Mouse (Mus musculus): ENCODE results near the gene Fgd2.

The Fgd2 gene

DNA sequence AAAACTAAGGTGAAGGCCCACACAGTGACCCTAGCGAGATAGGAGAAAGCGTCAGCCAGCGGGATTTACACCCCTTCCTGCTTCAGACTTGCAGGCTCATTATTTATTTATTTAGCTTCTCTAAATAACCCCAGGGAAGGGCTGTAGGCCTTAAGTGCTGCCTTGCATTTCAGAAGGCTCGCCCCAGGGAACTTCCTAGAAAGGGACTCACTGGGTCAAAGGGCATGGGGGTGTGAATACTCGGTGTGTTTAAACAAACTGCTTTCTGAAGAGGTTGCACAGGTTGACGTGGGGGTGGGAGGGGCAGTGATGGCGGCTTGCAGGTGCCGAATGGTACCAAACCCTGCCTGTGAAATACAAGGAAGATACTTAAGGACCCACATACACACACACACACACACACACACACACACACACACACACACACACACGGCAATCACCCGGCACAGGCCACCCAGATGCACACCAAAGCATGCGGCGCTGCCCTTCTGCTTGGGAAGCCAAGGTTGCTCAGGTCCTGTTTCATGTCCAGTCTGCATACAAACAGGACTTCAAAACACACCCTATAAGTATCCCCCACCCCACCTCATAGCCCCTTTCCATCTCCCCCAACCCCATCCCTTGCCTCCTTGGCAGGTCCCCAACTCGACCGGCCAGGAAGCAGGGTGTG, 38.7 kb downstream of the Fgd2 start:
- no peak for DNase-seq

GRCm38 (mm10) chr17:29400044-29400443, 39.3 kb downstream of the Fgd2 start:
- no peak for DNase-seq

DNA sequence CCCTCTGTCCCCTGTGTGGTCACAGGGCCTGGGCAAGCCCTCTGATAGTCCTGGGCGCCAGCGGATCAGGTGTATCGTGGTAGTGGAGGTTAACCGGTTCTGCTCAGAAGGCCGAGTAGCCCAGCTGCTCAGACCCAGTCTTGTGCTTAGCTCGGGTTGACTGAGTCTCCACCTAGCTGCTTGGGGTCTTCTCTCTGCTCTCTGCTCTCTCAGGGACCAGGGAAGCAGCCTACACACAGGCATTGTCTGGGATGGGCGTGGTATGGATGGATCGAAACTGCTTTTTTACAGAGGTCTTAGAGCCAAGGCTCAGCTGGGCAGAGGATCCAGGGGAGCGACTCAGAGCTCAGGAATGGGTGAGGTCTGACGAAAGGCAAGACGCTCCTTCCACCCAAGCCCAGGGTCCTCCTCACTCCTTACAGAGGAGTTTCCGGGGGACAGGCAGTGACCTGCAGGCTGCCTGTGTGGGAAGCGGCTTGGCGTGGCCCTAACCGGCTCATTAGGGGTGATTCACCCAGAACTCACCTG, 41.1 kb downstream of the Fgd2 start:
- DNase-seq = no peak

- no peak for DNase-seq
Measured at GRCm38 (mm10) chr17:29403179-29403578, 42.5 kb downstream of the Fgd2 start.

- no peak for DNase-seq
Measured at GRCm38 (mm10) chr17:29405501-29405900, 44.8 kb downstream of the Fgd2 start.

GRCm38 (mm10) chr17:29406077-29406476, 45.4 kb downstream of the Fgd2 start:
- no peak for DNase-seq

GRCm38 (mm10) chr17:29407405-29407804, 46.7 kb downstream of the Fgd2 start:
- DNase-seq = no peak

DNA sequence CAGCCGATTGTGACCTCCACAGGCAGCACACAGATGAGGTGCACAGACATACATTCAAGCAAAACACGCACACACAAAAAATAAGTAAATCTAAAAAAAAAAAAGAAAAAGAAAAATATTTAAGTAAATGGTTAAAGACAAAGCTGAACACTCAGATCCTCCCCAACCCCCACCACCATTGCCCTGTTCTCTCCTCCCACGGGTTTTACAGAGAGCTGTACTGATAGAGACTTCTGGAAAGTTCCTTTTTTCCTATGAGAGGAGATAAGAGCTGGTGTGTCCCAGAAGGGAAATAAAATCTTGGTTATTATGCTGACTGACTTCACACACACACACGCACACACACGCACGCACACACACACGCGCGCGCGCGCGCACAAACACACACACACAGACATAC, 47.6 kb downstream of the Fgd2 start:
- DNase-seq = no peak

- DNase-seq = no peak
Measured at GRCm38 (mm10) chr17:29409800-29410343, 49.2 kb downstream of the Fgd2 start.

GRCm38 (mm10) chr17:29411821-29412425, 51.2 kb downstream of the Fgd2 start:
- no peak for DNase-seq

- DNase-seq = no peak
Measured at GRCm38 (mm10) chr17:29414566-29414965, 53.9 kb downstream of the Fgd2 start.

DNA sequence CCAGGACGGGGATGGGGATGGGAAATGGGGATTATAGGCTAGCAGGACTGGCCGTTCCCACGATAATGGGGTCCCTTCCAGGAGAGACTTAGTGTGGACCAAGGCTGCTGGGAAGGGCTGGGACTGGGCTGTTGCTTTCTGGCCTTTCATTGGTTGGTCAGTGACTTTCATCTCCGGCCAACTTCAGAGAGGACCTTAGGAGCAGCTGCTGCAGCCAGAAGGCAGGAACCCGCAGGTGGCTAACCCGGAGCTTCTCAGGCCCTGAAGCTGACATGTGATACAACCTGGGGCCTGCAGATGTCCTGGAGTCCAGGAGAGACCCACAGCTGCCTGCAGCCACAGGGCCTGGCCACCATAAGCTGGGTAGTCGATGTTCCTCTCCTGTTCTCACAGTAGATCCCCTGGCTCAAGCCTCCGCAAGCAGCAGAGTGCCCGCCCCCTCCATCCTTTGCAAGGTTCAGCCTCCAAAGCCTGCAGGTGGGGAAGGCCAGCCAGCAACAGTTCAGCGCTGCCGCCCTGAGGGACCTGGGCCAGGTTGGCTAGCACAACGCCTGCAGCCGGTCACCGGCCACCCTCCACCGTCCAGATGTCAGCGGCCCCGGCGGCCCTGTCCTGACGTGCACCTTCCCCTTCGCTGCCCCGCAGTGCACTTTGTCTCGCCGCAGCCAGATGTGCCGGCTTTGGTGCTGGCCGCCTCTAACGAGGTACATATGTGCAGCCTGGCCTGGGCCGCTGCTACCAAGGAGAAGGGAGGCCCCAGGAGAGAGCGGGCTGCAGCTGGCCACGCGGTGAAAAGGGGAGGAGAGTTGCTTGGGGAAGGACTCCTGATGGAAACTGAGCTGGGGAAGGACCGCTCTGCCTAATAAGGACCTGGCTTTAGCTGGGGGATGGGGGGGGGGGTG, 55.3 kb downstream of the Fgd2 start:
- DNase-seq = peak; percentile 58 to 64

GRCm38 (mm10) chr17:29416757-29417156, 56.0 kb downstream of the Fgd2 start:
- peak; percentile 38 to 41 for DNase-seq

DNA sequence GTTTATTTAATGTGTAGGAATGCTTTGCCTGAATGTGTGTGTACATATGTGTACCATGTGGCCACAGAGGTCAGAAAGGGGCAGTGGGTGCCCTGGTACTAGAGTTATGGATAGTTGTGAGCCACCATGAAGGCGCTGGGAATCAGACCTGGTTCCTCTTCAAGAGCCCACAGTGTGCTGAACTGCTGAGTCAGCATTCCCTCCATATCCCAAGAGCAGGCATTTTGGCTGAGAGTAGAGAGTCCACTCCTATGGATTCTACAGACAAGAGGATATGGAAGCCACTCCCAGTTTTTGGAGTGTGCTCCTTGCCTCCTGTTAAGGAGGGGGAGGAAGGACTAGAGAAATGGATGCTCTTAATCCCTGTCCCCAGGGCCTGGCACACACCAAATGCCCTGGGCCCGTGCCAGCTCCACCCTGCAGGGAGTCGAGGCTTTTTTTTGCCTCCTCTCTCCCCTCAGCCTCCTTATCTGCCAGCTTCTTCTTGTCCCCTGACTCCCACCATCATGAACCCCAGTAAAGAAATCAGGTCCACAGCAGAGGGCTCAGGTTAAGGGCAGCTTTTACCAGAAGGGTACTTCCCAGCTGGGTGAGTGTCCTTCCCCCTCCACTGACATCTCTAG, 58.2 kb downstream of the Fgd2 start:
- DNase-seq = peak; percentile 60 to 69

DNA sequence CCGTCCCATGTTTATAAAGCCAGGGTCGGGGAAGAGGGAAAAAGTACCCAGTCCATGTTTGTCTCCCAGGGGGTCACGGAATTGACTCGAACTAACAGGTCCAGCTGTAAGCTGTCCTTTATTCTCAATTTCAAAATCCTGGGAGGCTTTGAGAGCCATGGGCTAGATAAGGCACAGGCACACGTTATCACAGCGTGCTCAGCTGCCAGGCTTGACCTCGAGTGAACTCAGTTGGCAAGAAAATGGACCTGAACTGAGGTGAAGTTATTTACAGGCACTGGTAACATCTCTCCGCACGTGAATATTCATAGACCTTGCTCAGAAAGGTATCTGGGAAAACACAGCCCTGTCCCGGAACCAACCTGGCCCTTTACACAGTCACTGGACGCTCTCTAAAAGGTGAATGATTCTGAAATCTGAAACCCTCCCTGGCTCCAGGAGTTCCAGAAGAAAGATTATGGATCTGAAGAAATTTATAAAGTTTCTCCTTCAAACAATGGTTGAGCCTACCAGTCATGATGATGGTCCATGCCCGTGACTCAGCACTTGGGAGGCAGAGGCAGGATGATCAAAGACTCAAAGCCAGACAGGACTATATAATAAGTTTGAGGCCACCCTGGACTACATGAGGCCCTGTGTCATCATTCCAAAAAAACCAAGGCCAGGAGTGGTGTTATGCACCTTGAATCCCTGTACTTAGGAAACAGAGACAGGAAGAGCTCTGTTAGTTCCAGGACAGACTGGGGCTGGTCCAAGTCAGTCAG, 59.4 kb downstream of the Fgd2 start:
- DNase-seq = no peak

DNA sequence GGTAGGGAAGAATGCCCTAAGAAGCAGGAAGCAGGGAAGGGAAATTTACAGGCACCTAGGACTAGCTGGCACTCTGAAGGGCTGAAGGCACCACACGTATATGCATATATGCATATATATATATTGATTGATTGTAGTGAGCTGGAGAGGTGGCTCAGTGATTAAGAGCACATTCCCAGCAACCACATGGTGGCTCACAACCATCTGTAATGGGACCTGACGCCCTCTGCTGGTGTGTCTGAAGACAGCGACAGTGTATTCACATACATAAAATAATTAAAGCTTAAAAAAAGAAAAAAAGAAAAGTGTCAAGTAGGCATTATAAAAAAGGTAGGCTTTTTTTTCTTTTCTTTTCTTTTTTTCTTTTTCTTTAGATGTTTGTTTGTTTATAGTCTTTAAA, 60.6 kb downstream of the Fgd2 start:
- DNase-seq = no peak

GRCm38 (mm10) chr17:29422337-29422736, 61.6 kb downstream of the Fgd2 start:
- no peak for DNase-seq

- DNase-seq = no peak
Measured at GRCm38 (mm10) chr17:29422912-29423504, 62.3 kb downstream of the Fgd2 start.

GRCm38 (mm10) chr17:29423991-29424390, 63.3 kb downstream of the Fgd2 start:
- DNase-seq = no peak

- no peak for DNase-seq
Measured at GRCm38 (mm10) chr17:29425345-29425744, 64.6 kb downstream of the Fgd2 start.

- DNase-seq = no peak
Measured at GRCm38 (mm10) chr17:29428213-29428612, 67.5 kb downstream of the Fgd2 start.

DNA sequence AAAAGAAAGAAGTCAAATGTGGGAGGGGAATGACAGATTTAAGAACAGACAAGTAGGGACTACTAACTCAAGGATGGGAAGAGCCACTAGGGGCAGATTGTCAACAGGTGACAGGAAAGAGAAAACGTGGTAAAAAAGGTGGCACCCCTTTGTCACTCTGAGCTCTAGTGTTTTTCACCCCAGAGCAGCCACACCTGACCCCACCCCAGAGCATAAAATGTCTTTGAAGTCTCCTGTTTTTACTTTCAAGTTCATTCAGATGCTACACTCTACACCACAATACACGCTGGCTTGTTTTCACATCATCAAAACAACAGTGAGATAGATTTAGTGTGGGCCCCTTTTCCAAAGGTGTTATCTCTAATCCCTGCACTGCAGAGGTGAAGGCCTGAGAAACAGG, 68.1 kb downstream of the Fgd2 start:
- DNase-seq = no peak

Measured in cerebellum, postnatal 10 days (tissue).